Mouse (Mus musculus) retina, embryonic 14.5 days (tissue): ENCODE data around the gene Tmem100.

ENCODE experiments used
- DNase-seq: peaks from one replicate; pipeline ENCODE4 v3.0.0-alpha.2; 2015; ENCODE audit warnings: low spot score

Gene Tmem100

DNA sequence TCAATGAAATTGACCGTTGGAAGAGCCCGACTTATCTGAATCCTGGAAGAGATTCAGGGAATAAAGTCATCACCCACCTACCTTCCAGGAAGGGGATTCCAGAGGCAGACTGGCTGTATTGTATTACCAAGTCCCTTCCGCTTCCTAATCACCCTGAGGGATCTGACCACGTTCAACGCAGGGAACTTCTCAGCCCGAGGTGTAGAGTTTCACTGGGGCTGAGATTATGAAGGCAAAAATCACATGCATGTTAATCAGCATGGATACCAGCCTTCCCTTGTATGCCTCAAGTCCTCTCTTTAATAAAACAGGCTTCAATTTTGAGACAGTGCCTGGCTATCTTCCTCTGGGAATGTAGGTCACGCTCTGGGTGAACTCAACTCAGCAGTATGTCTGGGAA is 14.9 kb upstream of the Tmem100 start:
- no peak for DNase-seq

DNA sequence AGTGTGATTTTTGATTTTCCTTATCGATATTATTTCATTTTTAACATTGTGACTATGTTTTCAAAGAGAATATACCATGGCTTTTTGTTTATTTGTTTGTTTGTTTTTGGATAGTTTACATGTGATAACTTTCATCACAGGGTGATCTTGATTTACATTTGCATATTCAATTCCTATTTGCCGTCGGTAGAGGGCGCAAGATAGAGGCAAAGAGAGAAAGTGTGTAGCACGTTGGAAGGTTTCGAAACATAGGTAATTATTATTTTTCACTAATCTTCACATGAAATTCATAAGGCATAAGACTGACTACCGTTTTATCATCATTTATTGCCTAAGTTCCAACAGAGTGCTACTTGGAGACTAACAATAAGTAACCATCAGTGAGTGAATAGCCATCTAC is 11.0 kb upstream of the Tmem100 start:
- peak; percentile 64 for DNase-seq

DNA sequence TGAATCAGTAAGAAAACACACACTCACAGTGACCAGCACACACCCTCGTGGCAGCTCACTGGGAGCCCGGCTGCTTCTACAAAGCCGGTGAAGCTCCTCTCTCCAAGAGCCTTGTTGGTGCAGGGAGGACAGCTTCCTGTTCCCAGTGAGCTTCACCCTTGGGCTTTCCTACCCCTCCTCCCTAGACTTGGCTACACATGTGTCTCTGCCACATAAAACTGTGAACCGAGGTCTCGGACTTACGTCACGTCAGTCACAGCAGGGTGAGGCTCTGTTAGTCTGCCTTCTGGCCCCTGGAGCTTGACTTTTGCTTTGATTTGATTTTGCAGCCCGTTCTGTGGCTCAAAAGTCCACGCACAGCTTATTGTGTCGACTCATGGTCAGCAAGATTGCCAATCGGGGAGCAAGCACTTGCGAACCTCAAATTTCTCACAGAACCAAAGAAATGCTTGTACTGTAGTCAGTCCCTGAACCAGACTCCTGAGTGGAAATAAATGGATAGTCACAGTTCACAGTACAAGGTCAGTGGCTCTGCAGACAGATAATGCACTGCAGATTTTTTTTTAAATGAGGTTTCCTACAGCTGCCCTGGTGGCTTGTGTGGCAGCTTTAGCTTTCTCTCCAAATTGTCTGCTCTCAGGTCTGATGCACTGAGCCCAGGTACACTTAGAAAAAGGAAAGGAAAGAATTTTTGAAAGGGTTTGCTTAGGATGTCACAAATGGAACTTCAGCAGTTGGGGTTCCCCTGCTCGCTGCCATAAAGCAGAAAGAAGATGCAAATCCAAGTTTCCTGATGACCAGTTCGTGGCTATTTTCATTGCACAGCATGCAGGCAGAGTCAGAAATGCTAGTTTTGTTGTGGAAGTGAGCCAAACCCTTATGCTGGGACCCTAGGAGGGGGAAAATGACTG is 4.0 kb upstream of the Tmem100 start:
- no peak for DNase-seq

DNA sequence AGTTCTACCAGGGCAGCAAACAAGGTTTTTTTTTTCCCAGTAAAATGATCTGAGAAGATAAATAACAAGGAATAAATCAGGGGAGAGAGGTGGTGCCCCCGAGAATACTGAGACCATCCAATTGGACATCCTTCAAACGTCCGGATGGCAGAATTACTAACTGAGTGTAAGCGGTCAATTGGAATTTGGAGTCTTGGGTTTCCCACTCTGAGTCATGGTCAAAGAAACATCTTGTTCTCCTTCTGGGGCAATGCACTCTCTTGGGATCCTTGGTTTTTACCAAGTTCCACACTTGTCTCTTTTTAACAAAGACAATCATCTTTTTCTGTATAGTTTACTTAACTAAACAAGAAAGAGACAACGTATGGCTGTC is 3.4 kb upstream of the Tmem100 start:
- DNase-seq: no peak

DNA sequence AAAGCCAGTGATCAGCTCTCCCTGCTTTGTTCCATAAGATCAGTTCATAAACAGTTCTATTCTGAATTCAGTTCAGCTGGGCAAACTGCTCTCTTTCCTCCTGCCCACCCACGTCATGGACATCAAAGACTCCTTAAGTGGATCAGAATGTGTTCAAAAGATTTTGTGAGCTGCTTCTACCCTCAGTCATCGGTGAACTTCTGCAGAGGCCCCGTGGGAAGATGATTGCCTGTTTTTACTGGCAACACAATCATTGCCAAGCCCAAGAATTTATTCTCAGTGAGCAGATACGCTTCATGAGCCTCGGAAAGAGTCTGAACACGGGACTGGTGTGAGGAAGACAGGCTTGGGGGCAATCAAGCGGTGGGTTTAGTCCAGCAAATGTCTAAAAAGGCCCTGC is 2.9 kb upstream of the Tmem100 start:
- DNase-seq: no peak

DNA sequence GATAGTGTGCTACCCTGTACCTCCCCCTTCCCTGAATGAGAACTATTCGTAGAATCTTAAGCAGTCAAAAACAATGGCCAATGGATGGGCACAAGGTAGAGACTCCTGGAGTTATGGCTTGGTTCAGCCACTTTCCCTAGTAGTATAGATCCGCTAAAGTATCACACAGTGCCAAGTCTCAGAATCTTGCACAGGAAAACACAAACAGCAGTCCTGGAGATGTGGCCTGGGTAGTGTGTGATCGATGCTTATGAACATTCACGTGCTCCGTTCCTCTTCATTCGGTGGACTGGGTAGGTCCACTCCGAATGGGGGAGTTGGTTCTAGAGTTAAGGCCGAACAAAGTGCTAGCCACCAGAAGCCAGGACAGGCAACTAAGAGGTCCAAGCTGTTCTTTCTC is 1.4 kb upstream of the Tmem100 start:
- DNase-seq: no peak

DNA sequence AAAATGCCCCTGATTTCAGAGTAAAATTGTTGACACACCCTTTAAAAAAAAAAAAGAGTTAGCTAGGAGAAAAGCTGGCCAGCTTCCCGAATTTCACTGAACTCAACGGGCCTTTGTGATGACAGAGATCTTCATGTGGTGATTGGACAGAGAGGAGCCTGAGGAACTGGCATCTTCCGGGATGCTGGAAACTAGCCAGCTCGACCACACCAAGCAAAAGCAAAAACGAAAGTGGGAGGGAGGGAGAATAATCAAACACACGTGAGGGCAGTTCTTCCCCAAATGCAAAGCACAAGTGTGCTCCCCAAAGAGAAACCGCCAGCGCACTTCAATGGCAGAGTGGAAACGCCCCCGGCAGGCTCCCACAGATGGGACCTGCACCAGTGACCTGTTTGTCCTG is 794 bp upstream of the Tmem100 start:
- DNase-seq: no peak

DNA sequence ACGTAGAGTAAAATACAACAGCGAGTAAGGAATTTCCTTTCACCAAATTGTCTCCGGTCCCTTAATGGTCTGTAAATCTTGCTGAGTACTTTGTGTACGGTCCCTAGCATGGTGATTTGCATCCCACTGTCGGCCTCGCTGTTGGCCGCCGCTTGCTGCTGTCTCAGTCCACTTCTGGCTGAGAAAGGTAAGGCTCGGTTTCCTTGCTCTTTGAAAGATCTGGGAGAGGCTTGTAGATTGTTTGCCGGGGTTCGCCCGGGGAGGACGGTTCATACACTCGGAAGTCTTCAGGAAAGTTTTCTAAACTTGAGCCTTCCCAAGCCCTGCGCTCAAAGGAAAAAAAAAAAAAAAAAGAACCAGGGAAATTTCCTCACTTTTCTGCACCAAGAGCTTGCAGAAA is 409 bp downstream of the Tmem100 start:
- DNase-seq: peak; percentile 73

DNA sequence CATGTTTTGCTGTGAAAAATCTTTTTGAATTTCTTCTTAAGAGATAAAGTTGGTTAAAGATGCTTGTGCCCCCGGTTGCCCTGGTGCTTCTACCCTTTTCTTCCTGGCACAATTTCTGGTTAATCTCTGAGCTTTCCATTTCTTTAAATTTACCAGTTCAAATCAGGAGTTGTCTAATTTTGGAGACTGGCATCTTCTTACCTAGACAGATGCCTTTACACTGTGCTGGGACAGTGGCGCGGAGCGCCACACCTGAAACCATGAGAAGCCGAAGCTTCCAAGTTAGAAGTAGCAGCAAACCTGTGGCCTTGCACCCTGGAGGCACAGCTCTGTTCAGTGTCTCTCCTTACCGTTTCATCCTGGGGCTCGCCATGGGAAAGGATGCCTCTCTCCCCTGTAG is 928 bp downstream of the Tmem100 start:
- DNase-seq: no peak

DNA sequence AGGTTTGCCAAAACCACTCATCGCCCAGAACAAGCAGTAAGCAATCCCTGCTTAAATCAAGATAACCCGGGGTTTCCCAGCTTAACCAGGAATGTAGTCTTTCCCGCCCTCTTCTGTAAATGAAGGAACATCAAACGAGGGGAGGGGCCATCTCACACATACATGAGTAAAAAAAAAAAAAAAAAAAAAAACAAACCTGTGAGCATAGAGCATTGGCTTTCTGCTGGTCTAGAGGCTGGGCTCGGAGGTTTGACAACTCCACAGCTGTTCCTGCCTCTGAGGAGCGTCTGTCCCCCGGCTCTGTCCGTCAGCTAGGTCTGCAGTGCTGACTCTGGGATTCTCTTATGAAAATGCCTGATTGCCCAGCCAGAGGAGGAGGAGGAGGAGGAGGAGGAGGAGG is 2.7 kb downstream of the Tmem100 start:
- DNase-seq: no peak

DNA sequence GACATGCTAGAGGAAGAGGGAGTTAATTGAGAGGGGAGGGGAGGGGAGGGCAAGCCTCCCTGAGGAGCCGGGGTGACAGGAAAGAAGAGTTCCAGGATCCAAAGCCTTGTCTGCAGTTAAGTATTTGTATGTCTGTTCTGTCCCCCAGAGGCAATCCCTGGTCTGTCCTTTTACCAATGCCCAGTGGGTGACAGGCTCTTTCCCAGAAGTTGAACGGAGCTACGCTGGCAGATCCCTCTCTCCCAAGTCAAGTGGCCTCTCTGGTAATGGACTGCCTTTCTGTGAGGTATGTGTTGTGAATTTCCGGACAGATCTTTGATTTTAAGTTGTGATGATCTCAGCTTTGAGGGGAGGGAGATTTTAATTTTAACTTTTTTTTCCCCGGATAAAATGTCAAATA is 3.3 kb downstream of the Tmem100 start:
- no peak for DNase-seq

DNA sequence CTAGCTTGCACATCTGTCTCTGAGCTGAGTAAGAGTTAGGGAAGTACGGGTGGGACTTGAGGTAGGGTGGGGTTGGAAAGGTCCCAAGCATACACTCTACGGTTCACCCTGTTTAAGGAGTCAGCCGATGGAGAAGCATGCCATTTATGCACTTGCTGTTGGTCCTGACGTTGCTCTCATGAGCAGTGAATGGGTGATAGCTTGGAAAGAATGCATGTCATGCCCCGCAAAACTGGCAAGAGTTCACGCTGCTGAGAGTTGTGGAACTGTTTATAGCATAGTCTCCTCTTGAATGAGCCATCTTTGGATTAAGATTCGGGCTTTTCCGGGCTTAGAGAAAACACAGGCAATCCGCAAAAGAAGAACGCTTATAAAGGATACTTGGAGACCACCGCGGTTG is 4.5 kb downstream of the Tmem100 start:
- DNase-seq: no peak

DNA sequence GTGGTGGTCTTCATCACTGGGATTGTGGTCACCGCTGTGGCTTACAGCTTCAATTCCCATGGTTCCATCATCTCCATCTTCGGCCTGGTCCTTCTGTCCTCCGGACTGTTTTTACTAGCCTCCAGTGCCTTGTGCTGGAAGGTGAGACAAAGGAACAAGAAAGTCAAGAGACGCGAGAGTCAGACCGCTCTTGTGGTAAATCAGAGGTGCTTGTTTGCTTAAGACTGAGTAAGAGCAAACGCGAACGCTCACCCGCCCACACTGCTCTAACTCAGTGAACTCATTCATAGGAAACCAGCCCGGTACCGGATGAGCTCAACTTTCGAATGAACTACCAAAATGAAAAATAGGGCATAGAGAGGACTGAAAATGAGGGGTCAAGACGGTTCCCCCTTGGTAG is 5.4 kb downstream of the Tmem100 start:
- no peak for DNase-seq

DNA sequence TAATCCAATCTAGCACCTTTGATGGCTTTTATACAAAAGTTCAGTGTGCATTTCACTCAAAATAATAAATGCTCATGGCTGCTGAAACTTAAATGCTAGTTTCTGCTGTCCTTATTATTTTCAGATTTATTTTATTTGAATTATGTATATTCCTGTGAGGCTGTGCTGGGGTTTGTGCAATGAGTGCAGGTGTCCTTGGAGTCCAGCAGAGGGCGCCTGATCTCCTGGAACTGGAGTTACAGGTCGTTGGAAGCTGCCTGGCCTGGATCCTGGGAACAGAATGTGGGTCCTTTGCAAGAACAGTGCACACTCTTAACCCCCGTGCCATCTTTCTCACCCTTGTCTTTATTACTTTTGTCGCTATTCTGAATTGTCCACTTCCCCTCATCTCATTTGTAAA is 6.3 kb downstream of the Tmem100 start:
- DNase-seq: no peak

DNA sequence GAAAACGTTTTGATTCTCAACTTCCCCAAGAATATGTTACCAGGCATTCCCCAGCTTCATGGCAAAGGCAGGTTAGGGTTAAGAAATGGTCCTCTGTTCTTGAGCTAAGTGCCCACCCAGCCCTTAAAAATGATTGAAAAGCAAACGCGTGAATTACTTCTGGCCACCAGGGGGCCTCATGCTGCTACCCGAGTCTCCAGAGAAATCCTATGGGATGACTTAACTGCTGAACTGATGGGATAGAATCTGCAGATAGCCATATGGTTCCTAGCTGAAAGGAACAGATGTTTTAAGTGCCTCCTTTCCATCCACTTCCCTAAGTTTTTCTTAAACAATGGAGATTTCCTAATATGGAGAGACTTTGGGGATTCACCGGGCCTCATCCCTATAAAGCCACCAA is 7.9 kb downstream of the Tmem100 start:
- DNase-seq: peak; percentile 73

DNA sequence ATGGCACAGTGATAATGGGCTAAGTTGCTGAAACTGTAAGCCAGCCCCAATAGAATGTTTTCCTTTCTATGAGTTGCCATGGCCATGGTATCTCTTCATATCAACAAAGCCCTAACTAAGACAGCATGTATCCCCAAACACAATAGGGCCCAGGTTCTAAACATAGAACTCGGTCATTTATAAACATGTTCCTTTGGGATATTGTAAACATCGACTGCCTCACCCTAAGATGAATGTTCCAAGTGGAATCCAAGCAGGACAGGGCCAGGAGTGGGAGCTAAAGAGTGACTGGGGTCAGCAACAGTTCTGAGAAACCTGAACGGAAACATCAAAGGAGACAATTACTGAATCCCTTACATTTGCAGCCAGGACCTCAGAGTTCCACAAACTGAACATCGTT is 14.3 kb downstream of the Tmem100 start:
- DNase-seq: no peak

DNA sequence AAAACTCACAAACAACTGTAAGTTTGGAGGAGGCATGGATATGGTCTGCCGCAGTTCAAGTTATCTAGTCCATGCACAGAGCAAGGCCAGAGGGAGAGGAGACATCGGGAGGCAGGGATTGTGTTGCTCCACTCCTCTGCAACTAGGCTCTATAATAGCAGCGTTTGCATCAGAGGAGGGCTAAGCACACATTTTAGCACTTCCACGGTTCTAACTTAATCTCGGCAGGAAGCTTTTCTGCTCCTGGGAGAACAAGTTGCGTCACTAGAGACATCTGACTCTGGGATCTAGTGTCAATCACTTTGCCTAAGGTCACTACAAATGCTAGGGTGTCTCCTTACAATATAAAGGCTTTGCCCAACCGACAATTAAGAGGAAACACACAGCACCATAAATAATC is 16.1 kb downstream of the Tmem100 start:
- DNase-seq: no peak

DNA sequence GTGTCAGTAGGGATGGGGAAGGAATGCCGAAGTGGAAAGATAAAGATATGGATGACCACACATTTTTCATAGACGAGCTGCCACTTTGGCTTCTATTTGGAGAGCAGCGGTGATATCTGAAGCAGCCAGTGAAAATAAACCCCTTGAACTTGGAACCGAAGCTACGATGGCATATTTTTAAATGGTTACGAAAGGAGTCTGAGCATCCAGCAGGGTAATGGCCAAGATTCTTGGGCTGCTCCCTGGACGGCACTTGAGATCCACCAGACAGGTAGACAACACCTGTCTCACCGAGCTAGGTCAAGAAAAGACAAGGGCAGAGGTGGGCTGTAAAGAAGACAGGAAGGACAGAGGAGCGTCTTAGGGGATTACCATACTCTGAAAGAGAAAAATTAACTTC is 17.1 kb downstream of the Tmem100 start:
- DNase-seq: no peak

DNA sequence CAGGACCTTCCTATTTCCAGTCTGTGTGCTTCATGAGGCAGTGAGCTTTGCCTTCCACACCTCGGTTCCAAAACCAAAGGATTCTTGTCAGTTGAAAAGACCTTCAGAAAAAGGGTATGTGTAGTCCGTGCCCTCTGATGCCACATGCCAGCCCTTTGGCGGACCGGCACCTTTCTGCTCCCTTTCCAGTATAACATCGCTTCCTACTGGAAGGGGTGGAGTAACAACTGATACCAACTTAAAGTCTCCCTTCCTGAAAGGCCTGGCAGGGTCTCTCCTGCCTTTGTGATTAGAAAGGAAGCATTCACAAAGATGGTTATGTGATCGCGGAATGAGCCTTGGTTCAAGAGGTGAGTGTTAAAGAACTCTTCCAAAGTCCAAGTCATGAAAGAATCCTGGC is 19.9 kb downstream of the Tmem100 start:
- no peak for DNase-seq

DNA sequence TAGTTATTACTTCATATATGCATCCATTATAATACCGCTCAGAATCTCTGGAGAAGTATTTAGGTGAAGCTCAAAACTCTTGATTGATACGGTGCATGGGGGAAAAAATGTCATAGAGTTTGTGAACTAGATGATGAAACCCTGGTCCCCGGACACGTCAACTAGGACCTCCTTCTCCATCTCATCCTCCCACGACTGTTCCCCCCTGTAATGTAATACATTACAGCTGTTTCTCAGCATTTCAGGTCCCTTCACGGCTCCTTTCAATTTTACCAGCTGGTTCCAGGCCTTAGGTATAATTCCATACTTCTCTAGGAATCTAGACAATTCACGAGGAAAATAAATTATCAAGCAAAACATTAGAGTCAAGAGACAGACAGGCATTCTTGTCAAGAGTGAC is 22.6 kb downstream of the Tmem100 start:
- no peak for DNase-seq

DNA sequence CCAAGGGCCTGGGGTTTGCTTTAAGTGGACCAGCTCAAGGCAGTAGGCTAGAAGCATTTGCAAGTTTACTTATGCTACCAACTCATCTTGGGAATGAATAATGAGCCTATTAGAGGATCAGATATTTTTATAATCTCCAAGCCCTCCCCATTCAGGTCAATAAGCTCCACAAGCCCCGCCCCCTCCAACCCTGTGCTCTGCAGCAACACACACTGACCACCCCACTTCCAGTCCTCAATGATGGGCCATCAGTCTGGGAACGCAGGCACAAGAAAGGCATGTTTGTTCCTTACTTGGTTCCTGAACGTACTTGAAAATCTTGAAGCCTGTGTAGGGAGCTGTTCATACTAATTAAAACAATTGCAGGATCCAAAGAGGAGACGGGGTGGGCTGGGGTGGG is 23.7 kb downstream of the Tmem100 start:
- DNase-seq: no peak

DNA sequence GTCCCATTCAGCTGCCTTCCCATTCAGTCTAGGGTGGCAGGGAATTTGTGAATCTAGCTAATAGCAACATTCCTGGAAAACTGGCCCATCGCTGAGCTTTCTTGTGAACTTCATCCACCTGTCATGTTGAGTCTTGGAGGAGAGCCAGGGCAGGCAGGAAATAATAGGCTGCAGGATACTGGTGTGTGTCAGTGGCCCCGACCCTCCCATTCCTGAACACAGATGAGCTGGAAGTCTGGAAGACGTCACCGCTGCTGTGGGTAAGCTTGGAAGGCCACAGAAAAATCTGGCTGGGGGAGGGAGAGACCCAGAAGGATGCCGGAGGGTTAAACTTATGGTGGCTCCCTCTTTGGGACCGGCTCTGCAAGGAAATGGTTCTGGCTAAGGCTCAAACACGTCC is 24.3 kb downstream of the Tmem100 start:
- DNase-seq: no peak

DNA sequence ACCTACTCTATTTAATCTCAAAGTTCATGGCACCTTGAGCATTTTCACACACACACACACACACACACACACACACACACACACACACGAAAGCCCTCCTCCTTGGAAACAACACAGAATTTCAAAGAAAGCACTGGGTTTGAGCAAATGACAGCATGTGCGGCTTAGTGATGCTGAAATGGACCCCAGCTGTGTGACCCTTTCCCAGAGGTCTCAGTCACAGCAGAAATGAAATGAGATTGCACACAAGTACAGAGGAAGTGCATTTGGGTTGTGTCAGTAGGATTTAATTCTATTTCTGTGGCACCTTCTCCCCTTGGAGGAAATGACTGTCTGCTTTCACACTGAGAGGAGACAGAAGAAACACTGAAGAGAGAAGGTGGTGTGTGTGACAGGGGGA is 26.9 kb downstream of the Tmem100 start:
- no peak for DNase-seq

DNA sequence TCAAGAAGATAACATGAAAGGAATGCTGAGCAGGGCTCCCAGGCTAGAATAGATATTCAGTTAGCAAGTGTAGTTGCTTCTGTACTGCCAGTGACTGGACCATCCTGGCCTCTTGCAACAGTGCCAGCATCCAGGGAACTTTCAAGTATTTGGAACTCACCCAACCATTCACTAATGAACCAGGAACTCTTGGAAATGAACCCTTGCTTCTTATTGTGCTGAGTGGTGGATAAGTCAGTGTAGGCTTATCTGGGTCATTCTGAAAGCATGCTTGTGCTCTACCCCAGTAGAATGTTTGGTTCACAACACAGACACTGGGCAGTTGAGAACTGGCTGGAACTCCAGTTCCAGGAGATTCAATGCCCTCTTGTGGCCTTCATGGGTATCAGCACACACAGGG is 29.1 kb downstream of the Tmem100 start:
- no peak for DNase-seq
